Mouse (Mus musculus) limb, embryonic 12.5 days (tissue): ENCODE data around the gene Hsfy2. TPM values are rescaled to one million over a fixed set of nuclear protein-coding genes. Genes with fewer than 3 reads are reported as not detected.

ENCODE experiments used
- ATAC-seq: fragments of 200-750 bp; cut with Nextera tagmentation; 2 replicates; pipeline ENCODE4 v1.8.0; 2017; ENCODE audit warnings: low read depth, moderate TSS enrichment; ENCODE audit not compliant: insufficient number of reproducible peaks, insufficient read depth, low FRiP score, low TSS enrichment
- H3K27ac ChIP-seq: fragments of 300-500 bp; sonication (generic); 2 replicates; pipeline ENCODE4 v1.5.1; 2016; ENCODE audit warnings: mild to moderate bottlenecking, moderate library complexity
- H3K27me3 ChIP-seq: fragments of 300-500 bp; sonication (generic); 2 replicates; pipeline ENCODE4 v1.6.1; 2016; ENCODE audit warnings: mild to moderate bottlenecking, moderate library complexity
- H3K36me3 ChIP-seq: fragments of 300-500 bp; sonication (generic); 2 replicates; pipeline ENCODE4 v1.6.1; 2016; ENCODE audit warnings: mild to moderate bottlenecking, moderate library complexity
- H3K4me1 ChIP-seq: fragments of 300-500 bp; sonication (generic); replicated peaks from 2 replicates; pipeline ENCODE4 v1.6.1; 2016
- H3K4me2 ChIP-seq: fragments of 300-500 bp; sonication (generic); 2 replicates; pipeline ENCODE4 v1.6.1; 2016; ENCODE audit warnings: mild to moderate bottlenecking, moderate library complexity
- H3K4me3 ChIP-seq: fragments of 300-500 bp; sonication (generic); replicated peaks from 2 replicates; pipeline ENCODE4 v1.5.1; 2016; ENCODE audit warnings: mild to moderate bottlenecking
- H3K9ac ChIP-seq: fragments of 300-500 bp; sonication (generic); replicated peaks from 2 replicates; pipeline ENCODE4 v1.6.1; 2016; ENCODE audit warnings: mild to moderate bottlenecking, moderate library complexity
- H3K9me3 ChIP-seq: fragments of 300-500 bp; sonication (generic); 2 replicates; pipeline ENCODE4 v1.6.1; 2016; ENCODE audit warnings: mild to moderate bottlenecking, moderate library complexity
- WGBS: fragments of 180-500 bp; shearing (Covaris S2); methylation state at CpG from one replicate; pipeline ENCODE4 v1.1.7; 2016; 5-methylcytosine and 5-hydroxymethylcytosine counted together
- polyA plus RNA-seq: library from polyadenylated mRNA; unstranded; fragments of >200 nt; fragmentation: Nextera tagmentation; extraction: Ambion mirVana; gene quantifications from 2 replicates; pipeline ENCODE4 v1.2.1, GENCODE M21; 2016

The Hsfy2 gene
- polyA plus RNA-seq = not detected in 2 replicates

DNA sequence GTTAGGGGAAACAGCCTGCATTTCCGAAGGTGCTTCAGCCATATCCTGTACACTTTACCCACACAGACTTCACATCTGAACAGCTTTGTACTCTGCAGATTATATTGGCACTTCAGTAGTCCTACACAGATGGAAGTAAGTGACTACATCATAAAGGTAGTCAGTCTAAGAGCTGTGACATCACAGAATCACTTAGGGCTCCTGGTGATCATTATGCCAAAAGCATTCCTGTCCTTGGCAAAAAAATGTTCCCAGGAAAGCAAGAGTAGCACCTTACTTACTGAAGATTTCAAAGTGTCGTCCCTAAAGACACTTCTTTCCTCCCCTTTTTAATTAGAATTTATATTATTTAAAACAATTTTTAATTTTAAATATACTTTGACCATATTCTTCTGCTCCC is at the start of gene Hsfy2:
Hsfy2 (minus strand) TSS at position 101 of the 400 bp plus-strand sequence.
- ATAC-seq = no peak
- 91% methylated on average over 2 of the region's 2 CpGs for whole genome bisulfite sequencing

DNA sequence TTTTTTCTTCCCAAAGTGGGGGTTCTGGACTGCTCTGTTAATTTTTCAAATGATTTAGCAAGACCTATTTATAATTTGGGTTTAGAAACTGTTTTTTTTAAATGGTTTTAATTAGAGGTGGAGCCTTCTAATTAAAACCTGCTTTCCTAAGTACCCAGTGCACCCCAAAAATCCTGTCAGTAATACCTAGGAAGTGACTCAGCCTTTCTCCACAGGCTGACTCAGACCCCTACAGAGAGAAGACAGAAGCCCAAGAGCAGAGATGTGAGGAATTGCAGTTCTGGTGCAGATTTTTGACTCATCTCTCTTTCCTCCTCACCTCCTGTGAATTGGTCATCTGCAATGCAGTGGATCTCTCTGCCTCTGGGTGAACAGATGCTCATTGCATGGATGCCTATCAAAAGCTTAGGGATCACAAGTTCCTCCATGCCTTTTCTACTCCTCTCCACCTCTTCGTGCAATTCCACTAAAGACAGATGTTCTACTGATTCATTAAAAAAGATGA is 47.9 kb upstream of the Hsfy2 start:
- H3K4me1 ChIP-seq = no peaks in the 10 kb centered on the region
- H3K4me3 ChIP-seq = no peak overlapping the region
- H3K36me3 ChIP-seq = no peaks in the 10 kb centered on the region
- no peak overlapping the region for H3K27ac ChIP-seq
- H3K27me3 ChIP-seq = no peaks in the 10 kb centered on the region
- H3K9ac ChIP-seq = no peak overlapping the region
- H3K9me3 ChIP-seq = no peaks in the 10 kb centered on the region
- 88% methylated on average over 1 of the region's 1 CpGs for WGBS
- H3K4me2 ChIP-seq = no peak overlapping the region
- no peak for ATAC-seq

More for the DNA sequence above, at the start of gene Hsfy2:
- no peak within 1 kb of the TSS for H3K4me2 ChIP-seq
- H3K9ac ChIP-seq = no peak within 1 kb of the TSS
- no peaks in the 10 kb centered on the region for H3K4me1 ChIP-seq
- H3K27me3 ChIP-seq = no peaks in the 10 kb centered on the region
- no peak within 1 kb of the TSS for H3K27ac ChIP-seq
- H3K4me3 ChIP-seq = no peak within 1 kb of the TSS
- H3K36me3 ChIP-seq = no peaks in the 10 kb centered on the region
- no peaks in the 10 kb centered on the region for H3K9me3 ChIP-seq

DNA sequence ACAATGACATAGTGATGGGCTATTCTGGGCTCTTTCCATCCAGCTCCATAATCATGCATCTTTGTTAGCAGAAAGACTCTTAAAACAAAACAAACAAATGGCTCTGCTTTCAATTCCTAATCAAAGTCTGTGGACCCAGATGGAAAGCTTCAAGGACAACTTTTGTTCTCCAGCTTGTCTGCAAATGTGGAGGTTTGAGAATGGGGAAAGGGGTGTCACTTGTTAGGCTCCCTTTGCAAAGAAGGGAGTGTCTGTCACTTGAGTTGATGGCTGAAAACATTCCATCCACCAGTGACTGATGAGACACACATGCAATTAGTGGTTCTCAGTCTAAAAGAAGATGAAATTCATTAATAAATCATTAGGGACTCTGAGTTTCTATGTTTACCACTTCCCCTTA is 47.3 kb upstream of the Hsfy2 start:
- Histone ChIP-seq H3K36me3 (no peaks in the 10 kb centered on the region), H3K27me3 (no peaks in the 10 kb centered on the region), H3K4me2 (no peak overlapping the region), H3K4me3 (no peak overlapping the region), H3K9ac (no peak overlapping the region), H3K27ac (no peak overlapping the region), H3K9me3 (no peaks in the 10 kb centered on the region), H3K4me1 (no peaks in the 10 kb centered on the region)
- no peak for ATAC-seq

DNA sequence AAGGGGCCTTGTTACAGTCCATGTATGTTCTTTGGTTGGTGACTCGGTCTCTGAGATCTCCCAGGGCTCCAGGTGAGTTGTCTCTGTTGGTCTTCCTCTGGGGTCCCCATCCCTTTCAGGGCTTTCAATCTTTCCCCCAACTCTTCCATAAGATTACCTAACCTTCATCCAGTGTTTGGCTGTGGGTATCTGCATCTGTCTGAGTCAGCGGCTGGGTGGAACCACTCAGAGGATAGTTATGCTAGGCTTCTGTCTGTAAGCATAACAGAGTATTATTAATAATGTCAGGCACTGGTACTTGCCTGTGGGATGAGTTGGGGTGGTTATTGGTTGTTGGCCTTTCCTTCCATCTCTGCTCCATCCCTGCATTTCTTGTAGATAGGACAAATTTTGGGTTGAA is 44.0 kb upstream of the Hsfy2 start:
- H3K36me3 ChIP-seq = no peaks in the 10 kb centered on the region
- H3K9me3 ChIP-seq = no peaks in the 10 kb centered on the region
- no peak overlapping the region for H3K9ac ChIP-seq
- no peak overlapping the region for H3K27ac ChIP-seq
- H3K4me1 ChIP-seq = no peaks in the 10 kb centered on the region
- no peaks in the 10 kb centered on the region for H3K27me3 ChIP-seq
- no peak overlapping the region for H3K4me3 ChIP-seq
- WGBS = 88% methylated on average over 2 of the region's 2 CpGs
- H3K4me2 ChIP-seq = no peak overlapping the region
- no peak for ATAC-seq

DNA sequence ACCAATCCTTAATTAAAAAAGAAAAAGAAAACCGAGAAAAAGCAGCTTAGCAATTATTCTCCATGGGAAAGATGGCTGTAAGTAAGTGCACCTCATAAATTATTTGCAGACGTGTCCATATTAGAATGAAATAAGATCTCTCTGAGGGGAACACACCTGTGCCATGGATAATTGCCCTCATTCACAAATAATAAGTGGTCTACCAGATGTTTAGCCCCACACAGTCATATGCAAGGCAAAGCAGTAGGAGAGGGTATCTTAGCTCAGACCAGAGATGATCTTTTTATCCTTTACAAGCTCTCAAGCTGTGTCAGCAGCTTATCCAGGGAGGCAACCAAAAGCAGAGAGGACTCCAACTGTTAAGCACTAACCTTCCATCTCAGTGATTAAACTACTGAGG is 38.0 kb upstream of the Hsfy2 start:
- Histone ChIP-seq H3K27me3 (no peaks in the 10 kb centered on the region), H3K27ac (no peak overlapping the region), H3K4me1 (peaks cover 11% of the 10 kb centered on the region), H3K4me3 (no peak overlapping the region), H3K36me3 (no peaks in the 10 kb centered on the region), H3K4me2 (no peak overlapping the region), H3K9ac (no peak overlapping the region), H3K9me3 (no peaks in the 10 kb centered on the region)
- ATAC-seq = peak; percentile 87
- WGBS = 5% methylated on average over 2 of the region's 2 CpGs

DNA sequence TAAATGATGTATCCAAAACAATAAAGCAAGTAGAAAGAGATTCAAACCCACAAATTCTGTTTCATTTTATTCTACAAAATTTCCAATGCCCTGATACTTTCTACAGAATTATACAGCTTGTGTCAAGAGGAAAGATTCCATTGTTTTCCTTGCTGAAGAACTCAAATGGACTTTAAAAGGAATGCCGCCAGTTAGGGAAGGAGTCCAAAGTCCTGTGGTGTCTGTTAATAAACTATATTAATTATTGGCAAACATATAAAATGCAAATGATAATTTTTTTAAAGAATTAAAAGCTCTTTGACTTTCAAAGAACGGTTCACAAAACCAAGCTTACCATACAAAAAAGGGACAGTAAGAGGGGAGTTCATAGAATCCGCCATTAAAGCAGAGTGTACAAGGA is 37.4 kb upstream of the Hsfy2 start:
- Histone ChIP-seq H3K9me3 (no peaks in the 10 kb centered on the region), H3K4me1 (peaks cover 11% of the 10 kb centered on the region), H3K4me3 (no peak overlapping the region), H3K27ac (no peak overlapping the region), H3K27me3 (no peaks in the 10 kb centered on the region), H3K9ac (no peak overlapping the region), H3K36me3 (no peaks in the 10 kb centered on the region), H3K4me2 (no peak overlapping the region)
- ATAC-seq = no peak
- 85% methylated on average over 3 of the region's 3 CpGs for WGBS

DNA sequence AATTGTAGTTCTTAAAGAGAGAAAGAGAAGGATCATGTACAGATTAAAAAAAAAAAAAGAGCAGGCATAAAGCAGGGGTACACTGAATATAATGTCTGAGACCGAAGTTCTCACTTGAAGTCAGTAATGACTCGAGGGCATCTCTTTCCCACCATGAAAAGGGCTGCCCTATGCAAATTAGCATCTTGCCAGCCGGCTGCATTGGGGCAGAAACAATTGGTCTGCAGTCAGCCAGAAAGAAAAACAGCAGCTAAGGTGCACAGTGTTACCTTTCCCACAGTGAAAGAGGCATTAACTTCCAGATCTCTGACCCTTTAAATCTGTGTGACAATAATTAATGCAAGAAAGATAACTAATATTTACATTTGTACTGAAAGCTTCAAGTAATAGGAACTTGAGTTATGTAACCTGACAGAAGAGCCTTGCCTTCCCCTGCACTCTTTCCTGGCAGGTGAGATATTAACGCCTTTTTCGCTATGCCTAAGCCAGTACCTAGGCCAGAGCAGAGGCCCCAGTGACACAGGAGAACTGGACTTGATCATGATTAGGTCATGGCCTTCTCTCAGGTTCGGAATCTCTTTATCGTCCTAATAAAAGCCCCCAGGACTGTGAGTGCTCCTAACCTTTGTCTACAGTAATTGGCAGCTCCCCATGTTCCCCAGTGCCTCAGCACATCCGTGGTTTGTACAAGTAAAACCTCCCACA is 34.2 kb upstream of the Hsfy2 start:
- no peak overlapping the region for H3K9ac ChIP-seq
- no peaks in the 10 kb centered on the region for H3K27me3 ChIP-seq
- no peaks in the 10 kb centered on the region for H3K36me3 ChIP-seq
- ATAC-seq = no peak
- H3K4me2 ChIP-seq = no peak overlapping the region
- H3K4me3 ChIP-seq = no peak overlapping the region
- no peak overlapping the region for H3K27ac ChIP-seq
- H3K9me3 ChIP-seq = no peaks in the 10 kb centered on the region
- WGBS = 50% methylated on average over 8 of the region's 8 CpGs
- H3K4me1 ChIP-seq = peaks cover 11% of the 10 kb centered on the region

DNA sequence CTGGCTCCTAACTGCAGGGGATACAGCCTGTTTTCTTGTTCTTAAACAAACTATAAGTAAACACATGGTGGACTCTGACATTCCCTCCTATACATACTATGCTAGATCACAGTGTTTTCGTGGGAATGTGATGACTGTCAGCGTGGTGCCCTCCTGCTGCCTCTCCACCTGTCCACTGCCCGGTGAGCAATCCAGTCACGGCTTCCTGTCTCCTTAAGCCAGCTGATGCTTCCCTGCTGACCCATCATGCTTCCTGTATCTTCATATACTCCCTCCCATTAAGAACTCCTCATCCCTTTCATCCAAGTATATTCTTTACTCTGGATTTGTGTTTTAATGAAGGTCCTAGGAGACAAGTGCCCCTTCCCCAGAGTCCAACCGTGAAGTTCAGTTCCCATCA is 33.3 kb upstream of the Hsfy2 start:
- Histone ChIP-seq H3K9me3 (no peaks in the 10 kb centered on the region), H3K4me1 (peaks cover 4% of the 10 kb centered on the region), H3K4me2 (no peak overlapping the region), H3K27me3 (no peaks in the 10 kb centered on the region), H3K27ac (no peak overlapping the region), H3K9ac (no peak overlapping the region), H3K36me3 (no peaks in the 10 kb centered on the region), H3K4me3 (no peak overlapping the region)
- no peak for ATAC-seq
- WGBS = 76% methylated on average over 5 of the region's 5 CpGs

DNA sequence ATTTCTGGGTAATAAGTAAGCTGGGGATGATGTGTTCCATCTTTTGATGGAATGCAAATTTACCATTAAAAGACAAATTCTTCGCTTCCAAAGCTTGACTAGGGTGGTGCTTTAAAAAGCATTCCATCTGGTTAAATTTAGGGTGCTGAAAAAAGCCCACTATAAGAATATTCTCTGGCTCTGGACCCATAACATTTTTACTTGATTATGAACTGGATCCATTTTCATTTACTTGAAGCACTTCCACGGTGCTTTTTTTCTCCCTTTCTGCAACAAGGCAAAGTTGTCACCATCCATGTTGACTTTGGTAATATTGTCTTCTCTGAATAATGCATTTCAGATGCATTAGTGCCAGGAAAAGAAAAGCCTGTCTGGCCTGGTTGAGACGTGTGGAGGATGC is 27.4 kb upstream of the Hsfy2 start:
- Histone ChIP-seq H3K27me3 (no peaks in the 10 kb centered on the region), H3K36me3 (no peaks in the 10 kb centered on the region), H3K4me3 (no peak overlapping the region), H3K9me3 (no peaks in the 10 kb centered on the region), H3K27ac (no peak overlapping the region), H3K4me2 (no peak overlapping the region), H3K4me1 (no peaks in the 10 kb centered on the region), H3K9ac (no peak overlapping the region)
- no peak for ATAC-seq
- WGBS = 83% methylated on average over 3 of the region's 3 CpGs

DNA sequence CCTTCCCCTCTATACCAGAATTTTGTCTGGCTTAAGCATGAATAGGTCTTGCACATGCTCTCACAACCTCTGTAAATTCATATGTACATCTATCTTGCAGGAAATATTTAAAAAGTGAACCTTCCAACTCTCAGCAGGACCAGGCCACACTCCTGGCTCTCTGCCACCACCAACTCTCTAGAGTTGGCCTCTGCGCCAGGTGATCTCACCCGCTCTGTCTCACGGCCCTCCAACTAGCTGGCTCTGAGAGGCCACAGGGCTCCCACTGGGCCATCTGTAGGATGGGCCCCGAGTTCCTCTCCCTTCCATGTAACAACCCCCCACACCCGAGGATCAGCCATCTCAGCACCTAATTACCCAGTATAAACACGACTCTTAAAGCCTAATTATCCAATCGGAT is 10.4 kb downstream of the Hsfy2 start:
- H3K27me3 ChIP-seq = no peaks in the 10 kb centered on the region
- no peaks in the 10 kb centered on the region for H3K4me1 ChIP-seq
- H3K36me3 ChIP-seq = no peaks in the 10 kb centered on the region
- no peak overlapping the region for H3K27ac ChIP-seq
- 80% methylated on average over 7 of the region's 7 CpGs for WGBS
- H3K4me2 ChIP-seq = no peak overlapping the region
- no peak for ATAC-seq
- H3K4me3 ChIP-seq = no peak overlapping the region
- H3K9me3 ChIP-seq = no peaks in the 10 kb centered on the region
- H3K9ac ChIP-seq = no peak overlapping the region

DNA sequence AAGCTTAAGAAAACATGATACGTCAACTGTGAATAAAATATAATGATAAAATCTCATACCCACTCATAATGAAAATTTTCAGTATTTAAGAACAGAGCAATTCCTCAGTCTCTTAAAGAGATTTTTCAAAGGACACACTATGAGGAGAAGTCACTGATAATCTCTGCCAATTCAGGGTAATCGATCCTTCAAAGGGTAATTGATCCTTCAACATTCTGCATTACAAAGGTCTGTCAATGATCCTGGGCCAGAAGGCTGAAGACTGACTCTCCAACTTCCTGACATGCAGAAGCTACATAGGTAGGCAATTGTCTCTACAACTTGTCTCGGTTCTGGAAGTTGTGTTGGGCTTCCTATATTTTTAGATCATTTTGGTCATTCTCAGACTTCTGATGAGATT is 12.9 kb downstream of the Hsfy2 start:
- ATAC-seq = no peak
- H3K27me3 ChIP-seq = no peaks in the 10 kb centered on the region
- WGBS = 84% methylated on average over 3 of the region's 3 CpGs

DNA sequence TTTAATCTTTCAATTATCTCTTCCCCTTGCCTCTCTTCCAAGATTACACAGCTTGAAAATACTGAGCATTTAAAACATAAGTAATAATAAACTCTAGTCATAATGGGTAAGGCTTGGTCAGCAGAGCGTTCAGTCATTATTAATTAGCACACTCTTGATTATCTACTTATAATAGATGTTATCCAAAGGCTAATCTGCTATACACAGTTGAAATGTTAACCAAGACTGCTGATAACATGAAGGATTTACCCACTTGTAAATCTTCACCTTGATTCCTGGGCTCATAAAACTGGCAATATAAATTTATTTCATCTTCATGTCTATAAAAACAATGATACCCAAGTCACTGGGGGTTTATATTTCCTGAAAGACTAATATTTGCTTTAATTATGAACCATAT is 24.9 kb downstream of the Hsfy2 start:
- no peaks in the 10 kb centered on the region for H3K9me3 ChIP-seq
- H3K36me3 ChIP-seq = no peaks in the 10 kb centered on the region
- no peak overlapping the region for H3K9ac ChIP-seq
- no peak for ATAC-seq
- H3K4me1 ChIP-seq = no peaks in the 10 kb centered on the region
- H3K27me3 ChIP-seq = no peaks in the 10 kb centered on the region
- no peak overlapping the region for H3K4me3 ChIP-seq
- no peak overlapping the region for H3K4me2 ChIP-seq
- no peak overlapping the region for H3K27ac ChIP-seq
- WGBS = 89% methylated on average over 1 of the region's 1 CpGs

More for the DNA sequence above, 12.9 kb downstream of the Hsfy2 start:
- Histone ChIP-seq H3K36me3 (no peaks in the 10 kb centered on the region), H3K4me2 (no peak overlapping the region), H3K9ac (no peak overlapping the region), H3K4me1 (no peaks in the 10 kb centered on the region), H3K27ac (no peak overlapping the region), H3K4me3 (no peak overlapping the region), H3K9me3 (no peaks in the 10 kb centered on the region)
